Mouse (Mus musculus): ENCODE data around the gene Gpat2.

Gene Gpat2

DNA sequence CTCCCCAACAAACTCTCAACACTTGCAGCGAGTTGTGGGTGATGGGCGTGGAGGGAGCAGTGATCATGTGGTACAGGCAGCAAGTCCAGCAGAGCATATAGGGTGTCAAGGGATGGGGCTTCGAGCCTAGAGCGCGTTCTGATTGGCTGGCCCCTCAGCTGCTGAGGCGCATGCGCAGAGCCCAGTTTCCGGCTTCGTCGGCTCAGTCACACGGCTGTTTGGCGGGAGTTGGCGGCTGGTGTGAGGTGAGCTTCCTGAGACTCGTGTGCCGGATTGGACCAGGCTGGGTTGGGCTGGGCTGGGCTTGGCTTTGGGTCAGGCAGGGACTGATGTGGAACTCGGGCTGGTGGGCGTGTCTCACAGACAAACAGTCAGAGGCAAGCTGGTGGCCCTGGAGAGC is at the start of gene Gpat2:
TSS of gene Gpat2 (plus strand) at position 223 of the 400 bp plus-strand sequence.
- no peak for DNase-seq (ENCODE audit: low spot score)

DNA sequence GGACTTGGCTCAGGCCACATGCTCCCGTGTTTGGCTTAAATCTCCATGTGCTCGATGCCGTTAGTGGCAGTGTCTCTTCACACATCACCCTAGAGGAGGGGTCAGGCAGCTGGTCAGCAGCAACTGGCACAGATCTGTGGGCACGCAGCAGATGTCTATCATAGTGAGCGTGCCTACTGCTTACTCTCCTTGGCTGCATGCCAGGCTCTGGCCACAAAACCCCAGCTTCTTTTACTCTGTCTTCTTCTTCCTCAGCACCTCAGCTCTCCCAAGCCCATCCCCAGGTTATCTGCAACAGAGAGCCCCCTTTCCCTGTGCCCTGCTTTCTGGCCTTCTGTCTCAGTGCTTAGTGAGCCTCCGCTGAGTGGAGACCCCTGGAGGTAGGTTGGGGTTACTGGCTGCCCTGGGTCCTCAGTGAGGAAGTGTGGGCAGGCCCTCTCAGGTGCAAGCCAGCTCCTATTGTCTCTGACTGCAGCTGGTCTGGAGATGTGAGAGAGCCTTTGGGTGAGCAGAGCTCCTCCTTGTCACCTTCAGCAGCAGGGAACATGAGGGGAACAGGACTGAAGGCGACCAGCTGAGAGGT is 49.1 kb upstream of the Gpat2 start:
- DNase-seq (ENCODE audit: low spot score) = no peak

DNA sequence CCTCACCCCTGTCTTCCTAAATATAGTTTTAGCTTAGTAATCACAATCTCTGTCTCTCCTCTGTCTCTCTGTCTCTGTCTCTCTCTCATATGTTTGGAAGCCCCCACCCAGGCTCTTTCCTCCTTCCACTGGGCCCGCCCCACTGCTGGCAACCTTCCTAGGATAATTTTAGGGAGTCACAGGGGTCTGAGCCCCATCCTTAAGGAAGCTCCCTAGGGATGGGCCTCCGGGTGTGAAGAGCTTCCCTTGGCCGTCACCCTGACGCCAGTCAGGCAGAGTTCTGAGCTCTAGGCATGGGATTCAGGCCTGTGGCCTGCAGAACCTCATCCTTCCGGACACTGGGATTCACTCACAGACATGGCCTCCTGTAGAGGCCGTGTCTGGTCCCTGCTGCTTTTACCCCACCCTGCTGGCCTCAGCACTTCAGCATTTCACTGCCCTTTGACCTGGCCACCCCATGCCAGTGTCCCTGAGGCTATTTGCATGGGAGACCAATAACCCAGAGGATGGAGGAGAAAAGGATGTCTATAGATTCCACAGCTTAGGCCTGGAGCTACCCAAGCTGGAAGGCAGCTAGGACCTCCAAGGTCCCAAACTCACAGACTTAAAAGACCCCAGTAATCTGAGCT is 48.5 kb upstream of the Gpat2 start:
- DNase-seq (ENCODE audit: low spot score) = no peak

DNA sequence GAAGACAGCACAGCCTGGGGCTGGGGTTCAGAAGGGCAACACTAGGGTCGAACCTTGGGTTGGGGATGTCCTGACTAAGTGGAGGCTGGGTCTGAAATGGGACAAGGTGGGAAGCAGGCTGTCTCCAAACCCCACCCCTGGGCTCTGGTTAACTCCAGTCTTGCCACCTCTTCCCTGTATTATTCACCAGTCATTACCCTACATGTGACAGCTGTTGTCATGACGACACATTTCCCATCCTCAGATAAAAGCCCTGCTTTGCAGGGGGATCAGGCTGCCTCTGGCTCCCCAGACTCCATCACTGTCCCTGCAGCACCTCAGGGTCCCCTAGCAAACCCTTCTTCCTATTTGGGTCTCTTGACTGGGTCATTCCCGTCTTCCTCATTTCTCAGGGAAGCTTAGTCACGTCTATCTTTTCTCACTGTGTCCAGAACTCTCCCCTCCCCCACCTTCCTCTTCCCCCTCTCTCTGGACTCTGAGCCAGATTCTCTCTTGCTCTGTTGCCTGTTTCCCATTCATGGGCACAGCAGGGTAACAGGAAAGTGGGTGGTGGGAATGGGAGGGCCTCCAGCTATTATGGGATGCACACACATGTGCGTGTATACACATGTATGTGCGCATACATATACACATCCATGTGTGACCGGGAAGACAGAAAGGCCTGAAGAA is 46.9 kb upstream of the Gpat2 start:
- DNase-seq (ENCODE audit: low spot score) = no peak

DNA sequence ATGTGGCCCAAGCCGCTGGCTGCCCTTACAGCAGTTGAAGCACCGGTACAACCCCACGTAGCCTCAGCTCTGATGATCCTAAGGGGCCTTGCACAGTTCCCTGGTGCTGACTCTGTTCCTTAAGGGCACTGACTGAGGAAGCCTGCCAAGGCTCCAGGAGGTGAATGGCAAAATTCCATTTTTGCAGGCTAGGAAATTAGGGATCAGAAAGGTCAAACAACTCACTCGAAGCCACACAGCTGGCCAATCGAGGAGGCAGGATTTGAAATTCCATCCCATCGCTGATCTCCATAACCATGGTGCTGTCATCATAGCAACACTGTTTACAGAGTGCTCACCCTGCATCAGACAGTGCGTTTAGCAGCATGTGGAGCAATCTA is 46.4 kb upstream of the Gpat2 start:
- DNase-seq (ENCODE audit: low spot score) = peak; percentile 58

DNA sequence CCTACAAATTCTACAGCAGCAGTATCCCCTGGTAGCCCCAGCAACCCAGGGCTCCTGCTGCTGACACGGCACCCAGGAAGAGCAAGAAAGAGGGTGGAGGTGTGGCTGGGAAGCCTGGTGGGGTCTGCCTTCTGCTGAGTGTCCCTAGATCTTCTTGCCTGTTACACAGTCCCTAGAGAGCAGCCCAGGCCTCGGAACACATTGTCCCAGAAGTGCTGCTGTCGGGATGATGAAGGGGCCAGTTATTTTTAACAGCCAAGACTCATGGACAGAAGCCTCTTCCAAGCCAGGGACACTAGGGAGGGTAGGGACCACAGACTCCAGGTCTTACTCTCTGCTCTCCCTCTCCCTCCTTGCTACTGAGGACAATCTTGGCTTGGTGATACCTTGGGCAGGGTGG is 45.7 kb upstream of the Gpat2 start:
- DNase-seq (ENCODE audit: low spot score) = no peak

DNA sequence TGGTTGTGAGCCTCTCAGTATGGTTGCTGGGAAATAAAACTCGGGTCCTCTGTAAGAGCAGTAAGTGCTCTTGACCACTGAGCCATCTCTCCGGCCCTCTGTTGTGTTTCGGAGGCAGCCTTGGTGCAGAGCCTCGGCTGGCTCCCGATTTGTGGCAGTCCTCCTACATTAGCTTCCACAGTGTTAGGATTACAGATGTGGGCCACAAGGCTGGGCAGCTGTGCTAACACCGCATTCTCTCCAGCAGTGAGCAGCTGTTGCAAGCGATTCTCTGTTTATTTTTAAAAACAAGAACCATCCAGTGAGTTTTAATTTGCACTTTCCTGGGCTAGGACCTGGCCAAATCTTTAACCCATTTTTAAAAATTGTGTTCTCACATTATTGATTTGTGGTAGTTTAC is 41.1 kb upstream of the Gpat2 start:
- DNase-seq (ENCODE audit: low spot score) = no peak

DNA sequence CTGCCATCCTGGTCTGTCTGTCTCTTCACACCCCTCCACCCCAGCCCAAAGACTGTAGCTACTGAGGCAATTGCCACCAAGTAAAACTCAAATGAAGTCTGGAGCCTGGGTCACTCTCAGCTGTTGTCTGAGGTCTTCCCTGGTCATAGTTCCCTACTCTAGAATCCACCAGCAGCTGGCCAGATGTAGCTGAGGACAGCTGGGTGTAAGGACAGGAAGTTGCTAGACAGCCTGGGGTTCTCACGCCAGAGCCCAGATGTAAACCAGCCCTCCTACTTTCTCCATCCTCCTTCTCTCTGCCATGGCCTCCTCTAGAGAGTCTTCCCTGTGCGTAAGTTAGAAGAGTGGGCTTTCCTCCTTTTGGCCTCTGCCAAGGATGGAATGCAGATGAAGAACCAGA is 37.5 kb upstream of the Gpat2 start:
- DNase-seq (ENCODE audit: low spot score) = no peak

DNA sequence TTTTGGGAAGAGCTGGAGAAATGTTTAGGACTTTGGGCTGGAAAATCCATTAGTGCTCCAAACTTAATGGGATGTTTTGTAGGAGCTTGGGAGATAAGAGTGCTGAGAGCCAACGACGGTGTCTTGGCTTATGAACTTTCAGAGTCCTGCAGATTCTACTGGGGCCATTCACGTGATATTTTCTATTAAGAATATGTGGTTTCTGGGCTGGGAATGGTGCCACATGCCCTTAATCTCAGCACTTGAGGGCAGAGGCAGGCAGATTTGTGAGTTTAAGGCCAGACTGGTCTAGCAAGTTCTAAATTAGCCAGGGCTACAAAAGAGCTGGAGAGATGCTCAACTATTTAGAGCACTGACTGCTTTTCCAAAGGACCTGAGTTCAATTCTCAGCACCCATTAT is 34.6 kb upstream of the Gpat2 start:
- no peak for DNase-seq (ENCODE audit: low spot score)

DNA sequence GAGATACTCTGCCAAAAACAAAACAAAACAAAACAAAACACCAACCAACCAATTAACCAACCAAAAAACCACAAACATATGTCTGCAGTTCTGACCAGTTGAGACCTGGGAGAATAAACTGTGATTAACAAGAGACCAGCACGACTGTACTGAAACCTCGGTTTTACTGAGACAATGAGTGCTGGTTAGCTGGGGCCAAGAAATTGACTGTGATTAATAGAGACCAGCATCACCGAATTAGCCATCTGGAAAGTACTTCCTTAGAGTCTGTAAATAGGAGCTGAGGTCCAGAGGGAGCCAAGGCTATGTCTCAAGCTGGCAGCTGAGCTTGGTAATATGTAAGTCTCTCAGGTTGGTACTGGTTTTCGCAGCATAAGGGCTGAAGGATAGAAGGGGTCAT is 34.2 kb upstream of the Gpat2 start:
- no peak for DNase-seq (ENCODE audit: low spot score)

DNA sequence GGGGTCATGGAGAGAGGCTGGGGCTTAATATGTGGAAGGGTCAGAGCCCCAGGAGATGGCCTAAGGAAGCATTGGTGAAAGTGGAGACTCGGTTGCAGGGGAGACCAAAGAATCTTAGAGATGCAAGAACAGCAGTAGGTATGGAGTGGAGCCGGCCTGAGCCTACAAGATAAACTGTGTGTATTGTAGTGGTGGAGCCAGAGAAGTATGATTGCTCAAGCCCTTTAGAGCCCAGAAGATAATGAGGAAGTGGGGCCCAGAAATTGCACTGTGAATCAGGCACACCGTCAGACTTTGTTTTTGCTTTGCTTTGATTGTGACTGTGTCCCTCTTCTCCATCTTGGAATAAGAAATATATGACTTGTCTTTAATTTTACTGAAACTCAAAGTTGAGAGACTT is 33.7 kb upstream of the Gpat2 start:
- DNase-seq (ENCODE audit: low spot score) = no peak

DNA sequence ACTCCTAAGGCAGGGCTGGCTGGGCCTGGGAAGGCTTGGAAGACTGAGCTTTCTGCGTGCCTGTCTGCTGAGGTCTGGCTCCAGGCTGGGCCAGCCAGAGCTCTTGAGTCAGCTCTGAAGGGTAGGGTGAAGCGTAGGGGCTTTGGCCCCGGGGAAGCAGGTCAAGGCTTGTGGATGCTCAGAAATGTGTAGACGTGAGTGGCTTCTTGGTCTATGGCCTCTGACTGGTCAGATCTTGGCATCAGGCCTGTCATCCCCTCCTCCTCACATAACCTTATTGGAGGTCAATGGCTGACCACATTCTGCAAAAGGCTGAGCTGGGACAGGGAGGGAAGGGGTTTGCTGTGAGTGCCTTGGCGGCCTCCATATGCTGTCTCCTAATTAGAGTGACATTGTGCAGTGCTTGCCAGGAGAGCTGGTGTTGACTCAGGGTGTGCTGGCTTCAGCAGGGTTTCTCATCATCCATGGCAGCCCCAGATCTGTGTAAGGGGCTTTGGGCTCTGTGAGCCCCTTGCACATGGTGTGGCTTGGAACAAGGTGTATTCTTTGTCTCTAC is 30.3 kb upstream of the Gpat2 start:
- no peak for DNase-seq (ENCODE audit: low spot score)

DNA sequence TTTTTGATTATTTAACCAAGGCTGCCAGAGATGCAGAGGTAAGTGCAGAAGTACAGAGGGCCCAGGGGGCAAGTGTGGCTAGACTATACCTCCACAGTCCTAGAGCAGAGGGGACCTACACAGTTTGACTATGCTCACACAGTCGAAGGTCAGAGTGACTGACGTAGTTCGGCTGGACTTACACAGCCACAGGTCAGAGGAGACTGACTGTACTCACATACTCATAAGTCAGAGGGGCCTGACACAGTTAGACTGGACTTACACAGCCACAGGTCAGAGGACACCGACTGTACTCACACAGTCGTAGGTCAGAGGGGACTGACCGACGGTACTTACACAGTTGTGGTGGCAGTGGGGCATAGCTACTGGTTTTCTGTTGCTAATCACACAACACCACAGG is 26.3 kb upstream of the Gpat2 start:
- no peak for DNase-seq (ENCODE audit: low spot score)

DNA sequence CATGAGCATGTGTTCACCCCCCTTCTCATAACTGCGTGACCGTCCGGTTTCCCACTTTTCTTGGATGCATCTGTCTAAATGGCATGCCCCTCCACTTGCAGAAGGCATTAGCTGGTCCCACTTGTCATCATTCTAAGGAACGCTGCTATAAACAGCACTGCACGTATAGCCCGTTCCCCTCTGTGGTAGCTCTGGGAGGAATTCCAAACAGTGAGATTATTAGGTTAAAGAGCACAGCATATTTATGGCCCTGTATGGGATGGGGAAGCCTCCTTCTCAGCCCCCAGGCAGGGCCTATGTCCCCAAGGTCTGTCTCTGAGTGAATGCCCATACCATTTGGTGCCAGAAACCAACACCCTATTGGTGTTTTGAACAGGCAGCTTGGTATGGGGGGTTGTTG is 13.9 kb upstream of the Gpat2 start:
- DNase-seq (ENCODE audit: low spot score) = no peak

DNA sequence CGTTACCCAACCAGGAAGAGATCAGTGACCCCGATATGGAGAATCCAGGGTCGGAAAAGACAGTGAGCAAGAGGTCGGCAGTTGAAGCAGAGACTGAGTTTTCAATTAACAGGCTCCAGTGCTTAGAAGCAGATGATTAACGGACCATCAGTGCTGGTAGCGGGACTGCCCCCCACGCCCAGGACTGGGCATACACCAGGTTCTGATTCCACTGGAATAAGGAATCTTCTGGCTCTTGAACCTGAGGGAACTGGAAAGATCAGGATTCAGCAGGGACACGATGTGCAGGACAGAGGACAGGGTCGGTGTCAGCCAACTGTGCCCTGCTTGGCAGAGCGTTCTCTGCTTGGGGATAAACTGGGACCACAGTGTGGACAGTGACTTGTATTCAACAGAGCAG is 9.2 kb upstream of the Gpat2 start:
- DNase-seq (ENCODE audit: low spot score) = no peak

DNA sequence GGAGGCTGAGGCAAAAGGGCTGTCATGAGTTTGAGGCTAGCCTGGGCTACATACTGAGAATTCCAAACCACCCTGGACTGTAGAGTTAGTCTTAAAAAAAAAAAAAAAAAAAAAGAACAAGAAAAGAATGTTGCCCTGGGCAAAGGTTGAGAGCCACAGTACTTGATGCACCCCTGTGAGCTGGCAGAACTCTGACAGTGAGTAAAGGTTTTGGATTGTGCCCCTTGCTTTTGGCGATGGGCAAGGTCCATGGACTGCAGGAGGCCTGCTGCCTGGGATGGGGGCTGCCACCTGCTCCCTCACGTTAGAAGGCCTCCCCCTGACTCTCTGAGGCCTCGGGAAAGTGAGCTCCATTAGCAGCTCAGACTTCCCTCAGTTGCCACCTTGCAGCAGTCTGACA is 8.3 kb upstream of the Gpat2 start:
- DNase-seq (ENCODE audit: low spot score) = no peak

DNA sequence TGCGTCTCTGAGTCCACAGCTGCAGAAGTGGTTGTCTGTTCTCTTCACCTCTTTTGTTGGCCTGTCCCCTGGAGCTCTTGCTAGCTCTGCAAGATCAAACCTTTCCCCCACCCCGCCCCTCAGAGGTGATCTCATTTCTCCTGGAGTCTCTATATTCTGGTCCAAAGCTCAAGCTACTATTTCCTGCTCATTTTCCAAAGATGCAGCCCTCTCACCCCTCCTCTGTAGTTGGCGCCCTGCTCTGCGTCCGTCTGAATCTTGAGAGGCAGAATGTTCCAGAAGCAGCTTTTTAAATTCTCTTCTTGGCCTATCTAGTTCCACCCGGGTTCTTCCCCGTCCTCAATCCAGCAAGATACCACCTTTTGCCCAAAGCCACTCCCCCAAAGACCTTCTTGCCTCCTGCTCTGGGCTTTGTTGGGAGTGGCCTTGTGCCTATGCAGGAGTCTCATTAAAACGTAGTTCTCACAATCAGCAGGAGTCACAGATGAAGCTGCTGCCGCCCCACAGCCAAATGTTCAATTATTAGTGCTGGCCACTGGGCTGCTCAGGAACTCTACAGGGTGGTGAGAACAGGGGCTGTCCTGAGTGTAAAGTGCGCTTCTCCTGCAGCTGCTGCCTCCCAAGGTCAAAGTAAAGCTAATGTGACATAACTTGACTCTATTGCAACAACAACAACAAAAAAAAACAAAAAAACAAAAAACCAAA is 6.6 kb upstream of the Gpat2 start:
- DNase-seq (ENCODE audit: low spot score) = no peak

DNA sequence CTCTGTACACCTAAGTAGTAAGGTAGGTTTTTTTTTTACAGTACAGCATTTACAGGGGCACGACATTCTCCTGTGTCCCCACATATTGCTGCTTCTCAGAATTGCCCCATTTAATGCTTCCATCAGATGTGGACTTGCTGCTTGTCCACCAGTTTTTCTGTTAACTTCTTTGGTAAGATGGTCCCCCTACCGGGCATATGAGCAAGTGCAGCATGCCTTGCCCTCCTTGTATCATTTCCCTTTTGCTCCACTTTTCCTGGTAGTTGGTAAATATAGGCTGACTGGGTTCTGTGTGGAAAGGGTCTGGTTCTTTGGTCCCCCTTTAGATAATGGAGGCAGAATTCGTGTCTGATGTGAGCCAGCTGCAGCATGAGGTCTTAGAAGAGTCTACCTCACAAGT is 5.2 kb downstream of the Gpat2 start:
- DNase-seq (ENCODE audit: low spot score) = peak; percentile 64

DNA sequence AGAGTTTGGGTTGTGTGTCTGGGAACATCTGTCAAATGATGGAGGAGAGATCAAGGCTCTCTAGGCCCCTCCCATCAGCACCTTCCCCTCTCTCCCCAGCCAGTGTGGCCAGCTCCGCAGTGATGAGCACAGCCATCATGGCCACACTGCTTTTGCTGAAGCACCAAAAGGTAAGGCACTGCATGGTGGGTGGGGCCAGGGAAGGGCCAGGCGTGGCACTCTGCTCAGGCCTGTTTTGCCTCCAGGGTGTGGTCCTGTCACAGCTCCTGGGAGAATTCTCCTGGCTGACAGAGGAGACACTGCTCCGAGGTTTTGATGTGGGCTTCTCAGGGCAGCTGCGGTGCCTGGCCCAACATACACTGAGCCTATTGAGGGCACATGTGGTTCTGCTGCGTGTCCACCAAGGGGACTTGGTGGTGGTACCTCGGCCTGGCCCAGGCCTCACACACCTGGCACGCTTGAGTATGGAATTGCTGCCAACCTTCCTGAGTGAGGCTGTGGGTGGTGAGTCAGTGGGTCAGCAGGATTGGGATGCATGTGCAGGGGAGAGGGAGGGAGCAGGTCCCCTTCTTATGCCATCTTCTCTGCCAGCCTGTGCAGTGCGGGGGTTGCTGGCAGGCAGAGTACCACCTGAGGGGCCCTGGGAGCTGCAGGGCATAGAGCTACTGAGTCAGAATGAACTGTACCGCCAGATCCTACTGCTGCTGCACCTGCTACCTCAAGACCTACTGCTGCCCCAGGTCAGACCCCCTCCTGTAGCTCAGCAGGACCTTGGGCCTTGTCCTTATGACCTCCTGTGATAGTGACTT is 8.7 kb downstream of the Gpat2 start:
- no peak for DNase-seq (ENCODE audit: low spot score)

DNA sequence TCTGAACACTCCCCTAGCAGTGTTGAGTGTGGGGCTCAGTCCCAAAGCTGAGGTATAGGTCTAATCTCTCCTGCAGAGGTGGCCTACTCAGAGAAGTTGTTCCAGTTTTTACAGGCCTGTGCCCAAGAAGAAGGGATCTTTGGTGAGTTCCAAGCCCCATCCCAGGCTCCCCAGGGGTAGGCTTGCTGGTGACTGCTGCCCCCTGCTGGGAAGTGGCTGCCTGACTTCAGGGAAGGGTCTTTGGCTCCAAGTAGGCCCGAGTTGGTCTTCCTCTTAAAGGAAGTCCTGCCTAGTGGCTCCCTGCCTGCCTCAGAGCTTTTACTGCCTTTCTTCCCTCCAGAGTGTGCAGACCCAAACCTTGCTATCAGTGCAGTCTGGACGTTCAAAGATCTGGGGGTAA is 10.1 kb downstream of the Gpat2 start:
- DNase-seq (ENCODE audit: low spot score) = peak; percentile 7

DNA sequence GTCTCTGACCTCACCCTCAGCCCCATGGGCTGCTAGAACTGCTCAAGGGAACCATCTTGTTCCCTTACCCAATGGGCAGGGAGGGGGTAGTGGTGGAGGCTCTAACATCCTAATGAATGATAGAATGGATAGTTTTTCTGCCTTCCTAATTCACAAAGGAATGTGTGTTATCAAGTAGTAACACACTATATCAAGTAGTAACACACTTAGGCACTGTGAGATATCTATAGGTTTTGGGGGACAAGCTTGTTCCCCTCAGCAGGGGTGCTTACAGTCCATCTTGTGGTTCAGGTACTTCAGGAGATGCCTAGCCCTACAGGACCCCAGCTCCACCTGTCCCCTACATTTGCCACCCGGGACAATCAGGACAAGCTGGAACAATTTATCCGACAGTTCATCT is 10.6 kb downstream of the Gpat2 start:
- no peak for DNase-seq (ENCODE audit: low spot score)

DNA sequence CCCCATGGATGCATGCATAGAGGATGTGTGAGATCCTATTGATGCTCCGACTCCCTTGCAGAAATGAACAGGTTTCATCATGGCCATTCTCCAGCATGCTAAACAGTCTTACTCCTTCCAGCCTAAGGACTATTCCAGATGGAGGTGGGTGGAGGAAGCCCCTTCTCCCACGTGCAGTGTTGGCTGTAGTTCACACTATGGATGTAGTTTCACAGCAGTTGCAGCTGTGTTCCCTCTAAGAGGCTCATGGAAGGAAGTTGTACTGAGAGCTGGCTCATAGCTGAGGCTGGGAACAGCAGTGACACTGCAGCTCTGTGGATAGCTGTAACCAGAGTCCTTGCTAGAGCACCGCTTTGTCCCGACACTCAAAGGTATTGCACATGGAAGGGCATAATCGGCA is 12.7 kb downstream of the Gpat2 start:
- DNase-seq (ENCODE audit: low spot score) = no peak

Data from adipocyte (in vitro differentiated cells).